Mouse (Mus musculus): ENCODE measurements around the gene Gm45233. TPM values are rescaled to one million over a fixed set of nuclear protein-coding genes. Genes with fewer than 3 reads are reported as not detected.

Gm45233 gene
- total RNA-seq, 2 experiments from 2014 or later, result 0.90 TPM; not detected in 1

GRCm38 (mm10) chr7:43434676-43435075 is 9.3 kb upstream of the Gm45233 start:
- TF ChIP-seq CTCF (conservative IDR thresholded peaks at IDR 0.05), result no peak

GRCm38 (mm10) chr7:43436341-43437255 is 7.3 kb upstream of the Gm45233 start, which contains the start of gene Nkg7:
Gene Nkg7, plus strand, starts transcription at chr7:43437073.
- Histone ChIP-seq H3K4me3 (no peak within 1 kb of the TSS), H3K27ac (no peak within 1 kb of the TSS)
- no peak for TF ChIP-seq CTCF (conservative IDR thresholded peaks at IDR 0.05)
- DNase-seq (ENCODE audit: low spot score in 2 of 2), result no peak

More at GRCm38 (mm10) chr7:43434676-43435075, 9.3 kb upstream of the Gm45233 start:
- Histone ChIP-seq H3K27ac (no peak overlapping the region), H3K4me3 (no peak overlapping the region)
- no peak for DNase-seq (ENCODE audit: low spot score in 2 of 2)

- Histone ChIP-seq H3K27ac (no peak overlapping the region), H3K4me3 (no peak overlapping the region)
- DNase-seq (ENCODE audit: low spot score in 2 of 2), result no peak
- no peak for TF ChIP-seq CTCF (conservative IDR thresholded peaks at IDR 0.05)
These were observed 5.3 kb upstream of the Gm45233 start for GRCm38 (mm10) chr7:43438611-43439010.

GRCm38 (mm10) chr7:43440482-43440881 is 3.4 kb upstream of the Gm45233 start, which contains the start of gene Cldnd2:
Gene Cldnd2, plus strand, starts transcription at chr7:43440782.
- no peak within 1 kb of the TSS for H3K27ac ChIP-seq
- no peak for TF ChIP-seq CTCF (conservative IDR thresholded peaks at IDR 0.05)
- DNase-seq (ENCODE audit: low spot score in 2 of 2), result no peak
- H3K4me3 ChIP-seq, result no peak within 1 kb of the TSS

GRCm38 (mm10) chr7:43441071-43441470 is 2.9 kb upstream of the Gm45233 start:
- no peak overlapping the region for H3K27ac ChIP-seq
- DNase-seq (ENCODE audit: low spot score in 2 of 2), result no peak
- H3K4me3 ChIP-seq, result no peak overlapping the region
- TF ChIP-seq CTCF (conservative IDR thresholded peaks at IDR 0.05), result no peak

- Histone ChIP-seq H3K4me3 (peak overlapping the region; percentile 79), H3K27ac (peak overlapping the region; percentile 97)
- no peak for DNase-seq (ENCODE audit: low spot score in 2 of 2)
- no peak for TF ChIP-seq CTCF (conservative IDR thresholded peaks at IDR 0.05)
These were observed 1.2 kb upstream of the Gm45233 start for GRCm38 (mm10) chr7:43442684-43443083.

GRCm38 (mm10) chr7:43443126-43443916 is 607 bp upstream of the Gm45233 start:
- Histone ChIP-seq H3K27ac (peak overlapping the region; percentile 97), H3K4me3 (peak overlapping the region; percentile 79)
- peak; percentile 60 to 65 for DNase-seq (ENCODE audit: low spot score in 2 of 2)
- TF ChIP-seq CTCF (conservative IDR thresholded peaks at IDR 0.05), result no peak

GRCm38 (mm10) chr7:43447801-43448200 is 3.9 kb downstream of the Gm45233 start:
- Histone ChIP-seq H3K27ac (no peak overlapping the region), H3K4me3 (no peak overlapping the region)
- DNase-seq (ENCODE audit: low spot score in 2 of 2), result no peak
- no peak for TF ChIP-seq CTCF (conservative IDR thresholded peaks at IDR 0.05)

- Histone ChIP-seq H3K4me3 (no peak overlapping the region), H3K27ac (no peak overlapping the region)
- TF ChIP-seq CTCF (conservative IDR thresholded peaks at IDR 0.05), result no peak
- no peak for DNase-seq (ENCODE audit: low spot score in 2 of 2)
These were observed 4.3 kb downstream of the Gm45233 start for GRCm38 (mm10) chr7:43448246-43448645.

- Histone ChIP-seq H3K4me3 (no peak overlapping the region), H3K27ac (no peak overlapping the region)
- TF ChIP-seq CTCF (conservative IDR thresholded peaks at IDR 0.05), result no peak
- no peak for DNase-seq (ENCODE audit: low spot score in 2 of 2)
These were observed 5.9 kb downstream of the Gm45233 start for GRCm38 (mm10) chr7:43449811-43450210.

- no peak for TF ChIP-seq CTCF (conservative IDR thresholded peaks at IDR 0.05)
- Histone ChIP-seq H3K4me3 (no peak overlapping the region), H3K27ac (no peak overlapping the region)
- DNase-seq (ENCODE audit: low spot score in 2 of 2), result no peak
These were observed 7.8 kb downstream of the Gm45233 start for GRCm38 (mm10) chr7:43451726-43452125.

GRCm38 (mm10) chr7:43452609-43453008 is 8.7 kb downstream of the Gm45233 start:
- no peak for DNase-seq (ENCODE audit: low spot score in 2 of 2)
- Histone ChIP-seq H3K4me3 (no peak overlapping the region), H3K27ac (no peak overlapping the region)
- TF ChIP-seq CTCF (conservative IDR thresholded peaks at IDR 0.05), result peak; percentile 63

All from layer of hippocampus, adult 2 months (tissue).